Mouse (Mus musculus) lung, embryonic 16.5 days (tissue): Measurements from ENCODE around the gene Ints6. TPM values are rescaled to one million over a fixed set of nuclear protein-coding genes. Genes with fewer than 3 reads are reported as not detected.

Source experiments
- ATAC-seq: fragments of 200-750 bp; cut with Nextera tagmentation; 2 replicates; pipeline ENCODE4 v1.8.0; 2017; ENCODE audit warnings: low read depth, mild to moderate bottlenecking, moderate library complexity
- H3K27ac ChIP-seq: fragments of 300-500 bp; sonication (generic); 2 replicates; pipeline ENCODE4 v1.5.1; 2014; ENCODE audit warnings: mild to moderate bottlenecking, control low read depth, low read length
- H3K27me3 ChIP-seq: fragments of 300-500 bp; sonication (generic); 2 replicates; pipeline ENCODE4 v1.6.1; 2014; ENCODE audit warnings: low read depth, low read length, mixed read lengths; ENCODE audit not compliant: control insufficient read depth, insufficient read depth
- H3K36me3 ChIP-seq: fragments of 300-500 bp; sonication (generic); 2 replicates; pipeline ENCODE4 v1.6.1; 2014; ENCODE audit warnings: low read length; ENCODE audit not compliant: control insufficient read depth, insufficient read depth
- H3K4me1 ChIP-seq: fragments of 300-500 bp; sonication (generic); replicated peaks from 2 replicates; pipeline ENCODE4 v1.6.1; 2014; ENCODE audit warnings: low read length, mixed read lengths; ENCODE audit not compliant: control insufficient read depth, insufficient read depth
- H3K4me2 ChIP-seq: fragments of 300-500 bp; sonication (generic); 2 replicates; pipeline ENCODE4 v1.6.1; 2014; ENCODE audit warnings: low read depth, low read length, control low read depth
- H3K4me3 ChIP-seq: fragments of 300-500 bp; sonication (generic); 2 replicates; pipeline ENCODE4 v1.5.1; 2014; ENCODE audit warnings: mild to moderate bottlenecking, low read length, control low read depth
- H3K9ac ChIP-seq: fragments of 300-500 bp; sonication (generic); 2 replicates; pipeline ENCODE4 v1.6.1; 2014; ENCODE audit warnings: low read length, control low read depth
- H3K9me3 ChIP-seq: fragments of 300-500 bp; sonication (generic); 2 replicates; pipeline ENCODE4 v1.6.1; 2016; ENCODE audit warnings: low read length; ENCODE audit not compliant: control insufficient read depth
- WGBS: fragments of 180-500 bp; shearing (Covaris S2); extraction: QIAGEN DNeasy Blood & Tissue Kit; methylation state at CpG from one replicate; pipeline ENCODE4 v1.1.7; 2014; 5-methylcytosine and 5-hydroxymethylcytosine counted together
- polyA plus RNA-seq: library from polyadenylated mRNA; unstranded; fragments of >200 nt; fragmentation: Nextera tagmentation; extraction: Ambion mirVana; gene quantifications from 2 replicates; pipeline ENCODE4 v1.2.1, GENCODE M21; 2015

Ints6 gene
- polyA plus RNA-seq, 1 experiment from 2014 or later: 19.8 TPM

- Histone ChIP-seq H3K36me3 (peaks cover 8% of the 10 kb centered on the region), H3K4me1 (no peaks in the 10 kb centered on the region), H3K4me3 (no peak overlapping the region), H3K27me3 (no peaks in the 10 kb centered on the region), H3K27ac (no peak overlapping the region), H3K4me2 (no peak overlapping the region), H3K9ac (no peak overlapping the region), H3K9me3 (no peaks in the 10 kb centered on the region)
- no peak for ATAC-seq
- WGBS: 77% methylated on average over 2 of the region's 2 CpGs
Observed at GRCm38 (mm10) chr14:62718161-62718560, 42.8 kb downstream of the Ints6 start.

GRCm38 (mm10) chr14:62673646-62674045, 87.3 kb downstream of the Ints6 start:
- H3K27me3 ChIP-seq: no peaks in the 10 kb centered on the region
- no peak overlapping the region for H3K9ac ChIP-seq
- H3K36me3 ChIP-seq: no peaks in the 10 kb centered on the region
- H3K4me1 ChIP-seq: no peaks in the 10 kb centered on the region
- no peak overlapping the region for H3K4me2 ChIP-seq
- H3K27ac ChIP-seq: no peak overlapping the region
- H3K9me3 ChIP-seq: no peaks in the 10 kb centered on the region
- no peak for ATAC-seq
- WGBS: 81% methylated on average over 3 of the region's 3 CpGs
- H3K4me3 ChIP-seq: no peak overlapping the region

GRCm38 (mm10) chr14:62664976-62665673, 95.8 kb downstream of the Ints6 start:
- 37% methylated on average over 9 of the region's 9 CpGs for WGBS

GRCm38 (mm10) chr14:62663367-62663766, 97.6 kb downstream of the Ints6 start, which contains the start of gene Serpine3:
Gene Serpine3, plus strand, starts transcription at chr14:62663667.
- no peaks in the 10 kb centered on the region for H3K27me3 ChIP-seq
- H3K27ac ChIP-seq: no peak within 1 kb of the TSS
- H3K4me1 ChIP-seq: no peaks in the 10 kb centered on the region
- no peak for ATAC-seq
- WGBS: 66% methylated on average over 8 of the region's 8 CpGs
- H3K4me2 ChIP-seq: no peak within 1 kb of the TSS
- H3K36me3 ChIP-seq: no peaks in the 10 kb centered on the region
- no peak within 1 kb of the TSS for H3K9ac ChIP-seq
- no peaks in the 10 kb centered on the region for H3K9me3 ChIP-seq
- H3K4me3 ChIP-seq: no peak within 1 kb of the TSS

More at GRCm38 (mm10) chr14:62664976-62665673, 95.8 kb downstream of the Ints6 start:
- Histone ChIP-seq H3K27ac (no peak overlapping the region), H3K27me3 (no peaks in the 10 kb centered on the region), H3K36me3 (no peaks in the 10 kb centered on the region), H3K4me1 (no peaks in the 10 kb centered on the region), H3K9me3 (no peaks in the 10 kb centered on the region), H3K4me2 (no peak overlapping the region), H3K9ac (no peak overlapping the region), H3K4me3 (no peak overlapping the region)
- ATAC-seq: no peak

GRCm38 (mm10) chr14:62662381-62662780, 98.6 kb downstream of the Ints6 start:
- Histone ChIP-seq H3K4me1 (no peaks in the 10 kb centered on the region), H3K27me3 (no peaks in the 10 kb centered on the region), H3K4me3 (no peak overlapping the region), H3K36me3 (no peaks in the 10 kb centered on the region), H3K9me3 (no peaks in the 10 kb centered on the region), H3K9ac (no peak overlapping the region), H3K4me2 (no peak overlapping the region), H3K27ac (no peak overlapping the region)
- 57% methylated on average over 6 of the region's 6 CpGs for WGBS
- ATAC-seq: no peak

- Histone ChIP-seq H3K4me2 (no peak overlapping the region), H3K27me3 (no peaks in the 10 kb centered on the region), H3K9ac (no peak overlapping the region), H3K9me3 (no peaks in the 10 kb centered on the region), H3K36me3 (no peaks in the 10 kb centered on the region), H3K4me1 (no peaks in the 10 kb centered on the region), H3K4me3 (no peak overlapping the region), H3K27ac (no peak overlapping the region)
- WGBS: 36% methylated on average over 3 of the region's 3 CpGs
- no peak for ATAC-seq
Observed at GRCm38 (mm10) chr14:62657469-62657868, 103.5 kb downstream of the Ints6 start.

GRCm38 (mm10) chr14:62655996-62656395, 105.0 kb downstream of the Ints6 start:
- ATAC-seq: no peak
- no peak overlapping the region for H3K27ac ChIP-seq
- H3K9ac ChIP-seq: no peak overlapping the region
- H3K4me3 ChIP-seq: no peak overlapping the region
- H3K4me2 ChIP-seq: no peak overlapping the region
- H3K9me3 ChIP-seq: no peaks in the 10 kb centered on the region
- no peaks in the 10 kb centered on the region for H3K4me1 ChIP-seq
- no peaks in the 10 kb centered on the region for H3K36me3 ChIP-seq
- no peaks in the 10 kb centered on the region for H3K27me3 ChIP-seq
- WGBS: 81% methylated on average over 7 of the region's 7 CpGs

GRCm38 (mm10) chr14:62651771-62652170, 109.2 kb downstream of the Ints6 start:
- H3K4me3 ChIP-seq: no peak overlapping the region
- no peak overlapping the region for H3K27ac ChIP-seq
- H3K9me3 ChIP-seq: no peaks in the 10 kb centered on the region
- WGBS: 92% methylated on average over 3 of the region's 3 CpGs
- no peak for ATAC-seq
- H3K4me1 ChIP-seq: no peaks in the 10 kb centered on the region
- H3K4me2 ChIP-seq: no peak overlapping the region
- no peak overlapping the region for H3K9ac ChIP-seq
- H3K36me3 ChIP-seq: no peaks in the 10 kb centered on the region
- no peaks in the 10 kb centered on the region for H3K27me3 ChIP-seq

- H3K9me3 ChIP-seq: no peaks in the 10 kb centered on the region
- 67% methylated on average over 3 of the region's 3 CpGs for WGBS
- no peaks in the 10 kb centered on the region for H3K36me3 ChIP-seq
- no peak for ATAC-seq
- H3K4me3 ChIP-seq: no peak overlapping the region
- H3K4me2 ChIP-seq: no peak overlapping the region
- H3K4me1 ChIP-seq: no peaks in the 10 kb centered on the region
- no peak overlapping the region for H3K27ac ChIP-seq
- no peaks in the 10 kb centered on the region for H3K27me3 ChIP-seq
- H3K9ac ChIP-seq: no peak overlapping the region
Observed at GRCm38 (mm10) chr14:62650376-62650775, 110.6 kb downstream of the Ints6 start.
